Mouse (Mus musculus) embryonic facial prominence, embryonic 15.5 days (tissue): ENCODE measurements at regions not wholly inside any gene's neighbourhood (a gene's known extent, or its start where the extent isn't known, plus 50 kb on each side); places are given as distances from the start of the nearest gene placed in this dataset.

ENCODE experiments used
- ATAC-seq: fragments of 200-750 bp; cut with Nextera tagmentation; 2 replicates; pipeline ENCODE4 v1.8.0; 2017; ENCODE audit warnings: low read depth, moderate TSS enrichment; ENCODE audit not compliant: insufficient number of reproducible peaks, low FRiP score, low TSS enrichment
- H3K27ac ChIP-seq: fragments of 300-500 bp; sonication (generic); replicated peaks from 2 replicates; pipeline ENCODE4 v1.5.1; 2015; ENCODE audit warnings: mild to moderate bottlenecking, inconsistent platforms
- H3K27me3 ChIP-seq: fragments of 300-500 bp; sonication (generic); 2 replicates; pipeline ENCODE4 v1.6.1; 2015; ENCODE audit warnings: inconsistent platforms
- H3K36me3 ChIP-seq: fragments of 300-500 bp; sonication (generic); 2 replicates; pipeline ENCODE4 v1.6.1; 2015; ENCODE audit warnings: mild to moderate bottlenecking, inconsistent platforms
- H3K4me1 ChIP-seq: fragments of 300-500 bp; sonication (generic); 2 replicates; pipeline ENCODE4 v1.6.1; 2015; ENCODE audit warnings: inconsistent platforms
- H3K4me2 ChIP-seq: fragments of 300-500 bp; sonication (generic); replicated peaks from 2 replicates; pipeline ENCODE4 v1.6.1; 2015; ENCODE audit warnings: mild to moderate bottlenecking, inconsistent platforms
- H3K4me3 ChIP-seq: fragments of 300-500 bp; sonication (generic); replicated peaks from 2 replicates; pipeline ENCODE4 v1.5.1; 2015; ENCODE audit warnings: mild to moderate bottlenecking, inconsistent platforms
- H3K9ac ChIP-seq: fragments of 300-500 bp; sonication (generic); 2 replicates; pipeline ENCODE4 v1.6.1; 2015; ENCODE audit warnings: inconsistent platforms
- H3K9me3 ChIP-seq: fragments of 300-500 bp; sonication (generic); replicated peaks from 2 replicates; pipeline ENCODE4 v1.6.1; 2016; ENCODE audit warnings: inconsistent platforms
- WGBS: fragments of 180-500 bp; shearing (Covaris S2); methylation state at CpG from one replicate; pipeline ENCODE4 v1.1.7; 2015; 5-methylcytosine and 5-hydroxymethylcytosine counted together

DNA sequence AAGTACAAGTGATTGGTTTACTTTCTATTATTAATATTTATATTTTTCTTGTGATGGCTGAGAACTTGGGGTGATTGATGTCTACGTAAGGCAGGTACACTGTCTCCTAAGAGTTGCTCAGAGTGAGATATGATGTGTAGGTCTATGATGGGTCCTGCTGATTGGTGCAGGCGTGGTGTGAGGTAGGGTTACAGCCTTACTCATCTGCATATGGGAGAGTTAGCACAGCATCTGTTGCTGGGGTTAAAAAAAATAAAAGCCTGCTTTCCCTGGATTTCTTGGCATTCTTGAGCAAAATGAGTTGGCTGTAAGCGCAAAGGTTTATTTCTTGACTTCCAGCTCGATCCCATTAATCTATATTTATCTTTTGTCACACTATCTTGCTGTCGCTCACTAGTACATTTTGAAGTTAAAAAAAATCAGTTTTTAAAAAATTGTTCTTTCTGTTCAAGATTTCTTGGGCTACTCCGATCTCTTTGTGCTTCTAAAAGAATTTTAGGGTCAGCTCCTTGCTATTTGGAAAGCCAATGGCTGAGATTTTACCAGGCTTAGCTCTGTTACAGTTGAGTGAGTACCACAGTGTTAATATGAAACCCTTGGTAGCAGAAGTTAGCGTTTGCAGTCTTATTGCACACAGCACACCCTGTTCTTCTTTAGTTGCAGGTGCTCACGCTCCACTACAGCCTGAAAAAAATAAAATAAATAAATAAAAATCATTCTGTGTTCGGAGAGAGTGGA is 482.0 kb downstream of the Plekhb2 start:
- Histone ChIP-seq H3K27ac (no peak overlapping the region), H3K4me1 (no peaks in the 10 kb centered on the region), H3K4me2 (no peak overlapping the region), H3K36me3 (no peaks in the 10 kb centered on the region), H3K9me3 (no peaks in the 10 kb centered on the region), H3K27me3 (no peaks in the 10 kb centered on the region), H3K4me3 (no peak overlapping the region), H3K9ac (no peak overlapping the region)
- ATAC-seq = no peak
- 79% methylated on average over 9 of the region's 9 CpGs for WGBS

DNA sequence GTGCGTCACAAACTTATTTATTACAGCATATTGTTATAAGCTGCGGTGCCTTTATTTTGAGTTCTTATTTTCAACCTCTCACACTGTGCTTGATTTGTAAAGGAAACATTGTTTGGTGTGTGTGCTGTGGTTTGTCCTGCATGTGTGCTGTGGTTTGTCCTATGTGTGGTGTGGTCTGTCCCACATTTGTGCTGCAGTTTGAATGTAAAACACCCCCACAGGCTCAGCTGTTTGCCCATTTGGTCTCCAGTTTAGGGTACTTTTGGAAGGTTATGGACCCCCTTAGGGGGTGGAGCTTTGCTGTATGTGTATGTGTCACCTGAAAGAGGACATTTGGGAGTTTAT is 482.5 kb downstream of the Plekhb2 start:
- H3K4me3 ChIP-seq = no peak overlapping the region
- H3K4me1 ChIP-seq = no peaks in the 10 kb centered on the region
- H3K27me3 ChIP-seq = no peaks in the 10 kb centered on the region
- no peaks in the 10 kb centered on the region for H3K36me3 ChIP-seq
- H3K27ac ChIP-seq = no peak overlapping the region
- no peak overlapping the region for H3K4me2 ChIP-seq
- no peaks in the 10 kb centered on the region for H3K9me3 ChIP-seq
- H3K9ac ChIP-seq = no peak overlapping the region
- WGBS = 87% methylated on average over 2 of the region's 2 CpGs
- no peak for ATAC-seq

DNA sequence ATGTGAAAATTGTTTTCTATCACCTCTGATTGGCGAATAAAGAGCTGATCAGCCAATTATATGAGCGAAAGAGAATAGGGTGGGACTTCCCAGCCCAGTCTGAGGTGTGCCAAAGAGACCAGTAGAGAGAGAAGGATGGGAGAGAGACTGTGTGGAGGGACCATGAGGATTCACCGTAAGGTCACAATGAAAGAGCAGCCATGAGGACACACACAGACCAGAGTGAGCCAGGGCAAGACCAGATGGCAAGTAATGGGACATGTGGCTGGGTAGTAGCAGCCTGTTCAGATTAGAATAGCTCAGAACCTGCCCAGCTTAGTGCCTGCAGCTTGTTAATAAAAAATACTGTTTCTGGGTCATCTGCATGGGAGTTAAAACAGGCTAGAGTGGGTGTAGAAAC is 487.9 kb downstream of the Plekhb2 start:
- H3K4me1 ChIP-seq = no peaks in the 10 kb centered on the region
- WGBS = 84% methylated on average over 3 of the region's 3 CpGs
- no peak overlapping the region for H3K27ac ChIP-seq
- H3K9ac ChIP-seq = no peak overlapping the region
- no peaks in the 10 kb centered on the region for H3K27me3 ChIP-seq
- no peaks in the 10 kb centered on the region for H3K9me3 ChIP-seq
- H3K36me3 ChIP-seq = no peaks in the 10 kb centered on the region
- H3K4me2 ChIP-seq = no peak overlapping the region
- no peak for ATAC-seq
- no peak overlapping the region for H3K4me3 ChIP-seq

DNA sequence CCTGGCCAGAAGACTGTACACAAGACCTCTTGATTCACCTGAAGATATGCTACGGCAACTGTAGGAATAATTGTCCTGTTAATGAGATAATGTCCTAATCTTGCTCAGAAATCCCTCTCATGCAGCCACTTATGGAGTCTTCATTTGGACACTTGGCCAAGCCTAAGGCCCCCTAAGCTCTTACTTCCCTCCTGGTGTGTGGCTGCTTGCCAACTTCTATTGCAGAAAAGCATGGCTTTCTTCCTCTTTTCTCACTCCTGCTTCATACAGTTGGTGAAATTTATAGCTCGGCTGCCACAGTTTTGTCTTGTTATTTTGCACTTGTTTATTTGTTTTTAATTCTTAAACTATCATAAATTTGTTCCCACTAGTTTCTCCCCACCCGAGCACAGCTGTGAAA is 488.4 kb downstream of the Plekhb2 start:
- WGBS = 73% methylated on average over 3 of the region's 3 CpGs
- no peak overlapping the region for H3K9ac ChIP-seq

DNA sequence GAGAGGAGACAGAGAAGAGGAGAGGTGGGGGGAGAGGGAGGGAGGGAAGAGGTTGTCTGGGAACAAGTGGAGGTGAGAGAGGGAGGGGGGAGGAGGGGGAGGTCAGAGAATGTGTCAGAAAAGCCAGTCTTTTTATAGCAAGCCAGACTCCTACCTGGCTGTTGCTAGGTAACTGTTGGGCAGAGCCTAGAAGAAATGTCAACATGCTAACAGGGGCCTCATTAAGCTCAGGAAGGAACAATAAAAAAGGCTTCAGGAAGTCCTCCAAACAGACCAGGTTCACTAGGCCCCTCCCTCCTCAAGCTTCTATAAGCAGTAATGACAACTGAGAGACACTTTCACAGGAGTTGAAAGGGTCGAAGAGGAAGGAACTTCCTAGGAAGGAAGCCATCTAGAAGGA is 494.8 kb downstream of the Plekhb2 start:
- 83% methylated on average over 1 of the region's 1 CpGs for WGBS
- no peaks in the 10 kb centered on the region for H3K36me3 ChIP-seq

More for the DNA sequence above, 488.4 kb downstream of the Plekhb2 start:
- Histone ChIP-seq H3K27me3 (no peaks in the 10 kb centered on the region), H3K27ac (no peak overlapping the region), H3K4me1 (no peaks in the 10 kb centered on the region), H3K9me3 (no peaks in the 10 kb centered on the region), H3K4me3 (no peak overlapping the region), H3K36me3 (no peaks in the 10 kb centered on the region), H3K4me2 (no peak overlapping the region)
- no peak for ATAC-seq

DNA sequence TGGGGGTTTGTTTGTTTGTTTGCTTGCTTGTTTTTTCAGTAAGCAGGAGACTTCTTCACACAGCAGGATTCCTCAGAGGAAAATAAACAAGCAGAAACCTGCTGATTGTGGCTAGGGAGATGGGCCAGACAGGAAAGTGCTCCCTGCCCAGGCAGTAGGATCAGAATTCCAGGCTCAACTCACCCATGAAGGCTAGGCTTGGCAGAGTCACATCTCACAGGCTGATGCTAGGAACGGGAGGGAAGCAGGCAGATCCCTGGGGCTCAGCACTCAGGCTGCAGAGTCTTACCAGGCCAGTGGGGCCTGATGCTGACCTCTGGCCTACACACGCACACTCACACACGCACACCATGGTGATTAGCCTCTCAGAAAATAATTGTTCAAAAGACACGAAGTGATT is 498.5 kb downstream of the Plekhb2 start:
- no peaks in the 10 kb centered on the region for H3K4me1 ChIP-seq
- no peaks in the 10 kb centered on the region for H3K36me3 ChIP-seq
- no peaks in the 10 kb centered on the region for H3K9me3 ChIP-seq
- no peak for ATAC-seq
- H3K27ac ChIP-seq = no peak overlapping the region
- no peak overlapping the region for H3K9ac ChIP-seq
- no peak overlapping the region for H3K4me2 ChIP-seq
- H3K4me3 ChIP-seq = no peak overlapping the region
- WGBS = 59% methylated on average over 4 of the region's 4 CpGs
- H3K27me3 ChIP-seq = no peaks in the 10 kb centered on the region

More for the DNA sequence above, 494.8 kb downstream of the Plekhb2 start:
- no peaks in the 10 kb centered on the region for H3K9me3 ChIP-seq
- no peak overlapping the region for H3K9ac ChIP-seq
- H3K4me2 ChIP-seq = no peak overlapping the region
- no peaks in the 10 kb centered on the region for H3K4me1 ChIP-seq
- no peak overlapping the region for H3K4me3 ChIP-seq
- no peak overlapping the region for H3K27ac ChIP-seq
- H3K27me3 ChIP-seq = no peaks in the 10 kb centered on the region
- no peak for ATAC-seq

DNA sequence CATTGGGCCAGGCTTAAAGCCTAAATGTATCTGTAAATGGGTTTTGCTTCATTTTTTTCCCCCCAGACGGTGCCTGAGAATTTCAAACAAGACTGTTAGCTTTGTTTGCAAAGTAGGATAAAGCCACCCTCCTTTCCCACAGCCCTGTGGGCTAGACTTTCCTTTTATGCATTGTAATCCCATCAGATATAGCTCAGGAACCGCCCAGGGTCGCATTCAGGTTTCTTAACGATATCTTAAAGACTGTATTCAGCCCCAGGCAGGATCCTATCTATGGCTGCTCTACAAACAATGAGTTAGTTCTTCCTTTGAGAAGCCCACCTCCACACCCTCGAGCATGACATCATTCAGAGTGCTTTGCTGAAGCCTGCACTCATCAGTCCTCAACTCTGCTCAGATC is 509.2 kb downstream of the Plekhb2 start:
- H3K36me3 ChIP-seq = no peaks in the 10 kb centered on the region
- no peak overlapping the region for H3K4me2 ChIP-seq
- WGBS = 17% methylated on average over 5 of the region's 5 CpGs
- no peak for ATAC-seq
- no peak overlapping the region for H3K27ac ChIP-seq
- H3K4me3 ChIP-seq = no peak overlapping the region
- H3K9ac ChIP-seq = no peak overlapping the region
- no peaks in the 10 kb centered on the region for H3K9me3 ChIP-seq
- H3K4me1 ChIP-seq = no peaks in the 10 kb centered on the region
- H3K27me3 ChIP-seq = no peaks in the 10 kb centered on the region

DNA sequence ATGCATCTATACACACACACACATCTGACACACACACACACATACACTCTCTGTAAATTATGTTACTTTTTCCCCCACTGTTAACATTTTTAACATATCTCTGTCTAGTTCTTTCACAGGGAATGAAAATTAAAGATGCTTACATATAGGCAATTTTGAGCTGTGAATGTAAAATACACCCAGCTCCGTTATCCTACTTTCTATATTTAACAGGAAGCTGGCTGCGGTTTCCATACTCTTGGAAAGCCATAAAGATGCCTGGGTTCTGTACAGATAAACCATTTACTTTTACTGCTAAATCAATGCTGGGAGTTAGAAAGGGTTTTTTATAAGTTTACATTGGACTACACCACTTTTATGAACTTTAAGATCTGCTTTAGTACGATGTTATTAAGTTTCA is 511.7 kb downstream of the Plekhb2 start:
- H3K4me2 ChIP-seq = no peak overlapping the region
- no peaks in the 10 kb centered on the region for H3K9me3 ChIP-seq
- H3K27ac ChIP-seq = no peak overlapping the region
- WGBS = 91% methylated on average over 3 of the region's 3 CpGs
- no peaks in the 10 kb centered on the region for H3K36me3 ChIP-seq
- no peaks in the 10 kb centered on the region for H3K4me1 ChIP-seq
- H3K27me3 ChIP-seq = no peaks in the 10 kb centered on the region
- H3K4me3 ChIP-seq = no peak overlapping the region
- ATAC-seq = no peak
- no peak overlapping the region for H3K9ac ChIP-seq

DNA sequence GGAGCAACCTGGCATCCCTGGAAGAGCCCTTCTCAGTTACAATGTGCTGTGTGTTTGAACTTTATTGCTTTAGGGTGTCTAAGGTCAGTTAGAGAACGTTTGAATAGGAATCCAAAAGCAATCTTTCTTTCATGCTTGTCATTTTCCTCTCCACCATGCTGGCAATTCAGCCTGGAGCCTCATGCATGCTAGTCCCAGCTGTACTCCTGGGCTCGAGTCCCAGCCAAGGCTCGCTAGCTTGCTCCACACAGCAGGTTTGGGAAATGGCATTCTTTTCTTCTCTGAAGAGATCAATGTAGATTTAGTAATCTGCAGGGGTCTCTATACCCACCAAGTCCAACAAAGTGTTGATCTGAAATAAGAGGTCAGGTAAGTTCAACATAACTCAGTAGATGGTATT is 513.1 kb downstream of the Plekhb2 start:
- Histone ChIP-seq H3K9me3 (no peaks in the 10 kb centered on the region), H3K4me2 (no peak overlapping the region), H3K27me3 (no peaks in the 10 kb centered on the region), H3K36me3 (no peaks in the 10 kb centered on the region), H3K9ac (no peak overlapping the region), H3K4me3 (no peak overlapping the region), H3K4me1 (no peaks in the 10 kb centered on the region), H3K27ac (no peak overlapping the region)
- 49% methylated on average over 3 of the region's 3 CpGs for WGBS
- ATAC-seq = no peak

DNA sequence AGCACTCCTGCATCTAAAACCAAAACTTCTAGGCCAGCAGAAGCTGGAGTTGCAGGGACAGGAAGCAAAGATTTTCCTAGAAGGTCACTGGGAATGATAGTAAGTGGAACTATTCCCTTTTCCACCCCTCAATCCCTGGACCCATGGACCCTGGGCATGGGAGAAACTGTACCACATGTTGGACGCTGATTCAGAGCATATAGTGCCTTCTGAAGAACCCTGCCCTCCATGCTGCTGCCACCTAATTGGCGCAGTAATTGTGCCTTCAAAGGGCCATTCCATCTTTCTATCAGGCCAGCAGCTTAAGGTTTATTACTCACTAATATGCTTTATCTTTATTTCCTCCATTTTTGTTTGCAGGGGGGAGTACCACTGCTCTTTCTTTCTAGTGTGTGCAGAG is 516.8 kb downstream of the Plekhb2 start:
- Histone ChIP-seq H3K9ac (no peak overlapping the region), H3K9me3 (no peaks in the 10 kb centered on the region), H3K27ac (no peak overlapping the region), H3K4me3 (no peak overlapping the region), H3K27me3 (no peaks in the 10 kb centered on the region), H3K4me1 (no peaks in the 10 kb centered on the region), H3K4me2 (no peak overlapping the region), H3K36me3 (no peaks in the 10 kb centered on the region)
- WGBS = 76% methylated on average over 2 of the region's 2 CpGs
- no peak for ATAC-seq

DNA sequence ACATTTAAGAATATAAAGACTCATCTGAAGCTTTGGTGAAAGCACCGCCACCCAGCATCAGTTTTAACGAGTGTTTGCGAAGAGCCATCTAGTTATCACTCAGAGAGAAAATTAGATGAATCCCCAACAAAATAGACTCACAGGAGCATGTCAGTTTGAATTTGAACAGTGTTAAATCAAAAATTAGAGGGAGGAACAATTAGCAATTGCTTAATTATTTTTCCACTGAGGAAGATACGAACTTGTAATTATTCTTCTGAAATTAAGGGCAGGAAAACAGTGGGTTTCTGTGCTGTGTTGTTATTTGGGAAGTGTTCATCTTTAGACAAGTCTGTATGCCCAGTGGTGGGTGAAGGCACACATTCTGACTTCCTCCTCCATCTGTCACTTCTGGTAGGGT is 523.0 kb downstream of the Plekhb2 start:
- Histone ChIP-seq H3K4me3 (no peak overlapping the region), H3K9me3 (no peaks in the 10 kb centered on the region), H3K36me3 (no peaks in the 10 kb centered on the region), H3K27ac (no peak overlapping the region), H3K9ac (no peak overlapping the region), H3K4me2 (no peak overlapping the region), H3K27me3 (no peaks in the 10 kb centered on the region), H3K4me1 (no peaks in the 10 kb centered on the region)
- 81% methylated on average over 4 of the region's 4 CpGs for WGBS
- no peak for ATAC-seq

DNA sequence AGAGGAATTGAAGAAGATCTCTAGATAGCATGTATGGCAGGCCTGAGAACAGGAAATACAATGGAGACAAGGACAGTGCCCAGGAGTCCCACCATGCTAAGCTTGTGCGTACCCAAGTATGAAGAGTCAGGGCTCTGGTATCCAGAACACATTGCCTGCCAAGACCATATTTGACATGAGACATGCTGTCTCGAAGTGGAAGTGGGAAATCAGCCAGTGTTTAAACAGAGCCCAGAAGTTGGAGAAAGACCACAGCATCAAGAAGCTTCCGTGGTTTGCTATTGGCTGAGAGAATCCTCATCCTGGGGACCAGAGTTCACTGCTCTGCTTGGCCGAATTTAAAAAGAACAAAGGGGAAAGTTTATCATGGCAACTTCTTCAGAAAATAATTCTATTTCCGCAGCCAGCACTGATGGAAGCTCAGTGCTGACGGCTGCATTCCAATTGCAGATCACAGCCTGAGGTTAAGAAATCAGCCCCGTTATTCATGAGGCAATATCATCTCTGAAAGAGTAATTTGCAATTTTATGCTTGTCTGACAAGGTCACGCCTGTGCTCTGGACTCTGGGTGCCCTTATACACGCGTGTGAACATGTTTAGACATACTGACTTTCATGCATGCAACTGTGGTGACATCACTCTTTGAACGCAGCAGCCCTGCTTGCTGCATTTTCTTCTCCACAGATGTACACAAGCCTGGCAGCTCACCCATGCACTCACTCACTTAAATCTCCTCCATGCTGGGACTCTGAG is 531.0 kb downstream of the Plekhb2 start:
- Histone ChIP-seq H3K27ac (no peak overlapping the region), H3K9me3 (no peaks in the 10 kb centered on the region), H3K36me3 (no peaks in the 10 kb centered on the region), H3K27me3 (no peaks in the 10 kb centered on the region), H3K9ac (no peak overlapping the region), H3K4me1 (no peaks in the 10 kb centered on the region), H3K4me2 (no peak overlapping the region), H3K4me3 (no peak overlapping the region)
- ATAC-seq = no peak
- WGBS = 44% methylated on average over 11 of the region's 11 CpGs
